In genomic region chr6:136781377-136781986, GRCm38 (mm10) we compare ENCODE assay signal across 23 mouse cellular contexts. TPM values are rescaled to one million over a fixed set of nuclear protein-coding genes. Genes with fewer than 3 reads are reported as not detected.
DNase-seq lines count a peak whose midpoint lies in the region; ATAC-seq and TF ChIP-seq lines count a peak whose summit lies in the region.
"Had no signal": no experiment of that assay in that cellular context is flagged by ENCODE, and none has a peak within 500 bp of the region (broad histone marks: within the 10 kb centered on the region; RNA-seq: fewer than 3 reads in every experiment).

Gene Gucy2c, minus strand, starts transcription at chr6:136781765.

- no peaks in the 10 kb centered on the region for H3K27me3 ChIP-seq in liver, embryonic 16.5 days (ENCODE audit: control insufficient read depth, insufficient read depth, low read depth, low read length)
- H3K27me3 ChIP-seq in liver, embryonic 12.5 days (replicated peaks): peaks cover 7% of the 10 kb centered on the region; the same call in 1 of the 2 replicates
- H3K27me3 ChIP-seq in intestine, embryonic 15.5 days (replicated peaks): no peaks in the 10 kb centered on the region
- H3K27me3 ChIP-seq in stomach, postnatal 0 days (ENCODE audit: control insufficient read depth, insufficient read depth, low read length): no peaks in the 10 kb centered on the region
- H3K27me3 ChIP-seq: CH12.LX; forebrain, embryonic 13.5 days; heart, embryonic 12.5 days had no signal

- H3K4me1 ChIP-seq in liver, embryonic 16.5 days (ENCODE audit: control insufficient read depth, low read depth, low read length): no peaks in the 10 kb centered on the region
- H3K4me1 ChIP-seq in liver, embryonic 12.5 days: no peaks in the 10 kb centered on the region
- H3K4me1 ChIP-seq in intestine, embryonic 15.5 days (replicated peaks): 0 out of 2 replicates have a peak, but pooled peaks cover 5% of the 10 kb centered on the region
- no peaks in the 10 kb centered on the region for H3K4me1 ChIP-seq in stomach, postnatal 0 days (replicated peaks; ENCODE audit: control insufficient read depth, insufficient read depth)
- H3K4me1 ChIP-seq: embryonic facial prominence, embryonic 10.5 days; forebrain, embryonic 13.5 days; heart, embryonic 12.5 days; hindbrain, embryonic 10.5 days had no signal

- TF ChIP-seq EP300 in stomach, postnatal 0 days (optimal IDR thresholded peaks at IDR 0.05): no peak

- peak; percentile 89 for DNase-seq in large intestine, adult 2 months (ENCODE audit: low read depth, low spot score)
- DNase-seq in stomach, postnatal 0 days (ENCODE audit: low spot score): peak; percentile 37
- DNase-seq in spleen, postnatal 4 days (ENCODE audit: low spot score in 2 of 2): no peak
- DNase-seq in adrenal gland, postnatal 10 days: no peak
- DNase-seq: adrenal gland, adult 2 months; adrenal gland, postnatal 36 days; cerebellum, adult 2 months; cerebellum, postnatal 10 days; forebrain, postnatal 0 days; gastrocnemius, adult 2 months; gastrocnemius, postnatal 25 days had no signal

- no peaks in the 10 kb centered on the region for H3K9me3 ChIP-seq in liver, embryonic 16.5 days (replicated peaks; ENCODE audit: control insufficient read depth, low read length)
- H3K9me3 ChIP-seq in liver, embryonic 12.5 days (replicated peaks): no peaks in the 10 kb centered on the region
- no peaks in the 10 kb centered on the region for H3K9me3 ChIP-seq in intestine, embryonic 15.5 days
- H3K9me3 ChIP-seq in stomach, postnatal 0 days (ENCODE audit: control insufficient read depth, low read length): no peaks in the 10 kb centered on the region
- H3K9me3 ChIP-seq: embryonic facial prominence, embryonic 10.5 days; forebrain, embryonic 13.5 days; hindbrain, embryonic 10.5 days had no signal

- no peak for TF ChIP-seq CTCF in stomach, postnatal 0 days (IDR thresholded peaks at IDR 0.05; ENCODE audit: low read depth)

- no peak within 1 kb of the TSS for H3K9ac ChIP-seq in liver, embryonic 16.5 days (ENCODE audit: low read depth, low read length)
- H3K9ac ChIP-seq in liver, embryonic 12.5 days: no peak within 1 kb of the TSS
- peak within 1 kb of the TSS; percentile 13 for H3K9ac ChIP-seq in intestine, embryonic 15.5 days
- no peak within 1 kb of the TSS for H3K9ac ChIP-seq in stomach, postnatal 0 days (ENCODE audit: low read length)
- H3K9ac ChIP-seq: forebrain, embryonic 13.5 days; forebrain, postnatal 0 days; heart, embryonic 12.5 days had no signal

- H3K36me3 ChIP-seq in liver, embryonic 16.5 days (ENCODE audit: control insufficient read depth, insufficient read depth): no peaks in the 10 kb centered on the region
- H3K36me3 ChIP-seq in liver, embryonic 12.5 days: no peaks in the 10 kb centered on the region
- no peaks in the 10 kb centered on the region for H3K36me3 ChIP-seq in intestine, embryonic 15.5 days
- H3K36me3 ChIP-seq in stomach, postnatal 0 days (ENCODE audit: control insufficient read depth, insufficient read depth, low read length): no peaks in the 10 kb centered on the region
- H3K36me3 ChIP-seq: embryonic facial prominence, embryonic 10.5 days; heart, embryonic 12.5 days; hindbrain, embryonic 10.5 days had no signal

- no peak within 1 kb of the TSS for H3K4me3 ChIP-seq in liver, embryonic 16.5 days (ENCODE audit: low read depth, low read length)
- no peak within 1 kb of the TSS for H3K4me3 ChIP-seq in liver, embryonic 12.5 days
- H3K4me3 ChIP-seq in intestine, embryonic 15.5 days (replicated peaks): peak within 1 kb of the TSS; percentile 41
- H3K4me3 ChIP-seq in stomach, postnatal 0 days (ENCODE audit: low read depth, low read length): no peak within 1 kb of the TSS
- H3K4me3 ChIP-seq: embryonic facial prominence, embryonic 10.5 days; forebrain, embryonic 13.5 days; gastrocnemius, adult 2 months; heart, embryonic 12.5 days; hindbrain, embryonic 10.5 days had no signal

- H3K4me2 ChIP-seq in liver, embryonic 16.5 days (ENCODE audit: low read depth, low read length): no peak within 1 kb of the TSS
- H3K4me2 ChIP-seq in liver, embryonic 12.5 days: no peak within 1 kb of the TSS
- H3K4me2 ChIP-seq in intestine, embryonic 15.5 days (replicated peaks): peak within 1 kb of the TSS; percentile 38
- no peak within 1 kb of the TSS for H3K4me2 ChIP-seq in stomach, postnatal 0 days (replicated peaks; ENCODE audit: low read depth)
- H3K4me2 ChIP-seq: forebrain, embryonic 13.5 days; heart, embryonic 12.5 days had no signal

- no peak within 1 kb of the TSS for H3K27ac ChIP-seq in liver, embryonic 16.5 days (ENCODE audit: low read length)
- no peak within 1 kb of the TSS for H3K27ac ChIP-seq in liver, embryonic 12.5 days
- peak within 1 kb of the TSS; percentile 88 for H3K27ac ChIP-seq in intestine, embryonic 15.5 days
- no peak within 1 kb of the TSS for H3K27ac ChIP-seq in stomach, postnatal 0 days (replicated peaks)
- H3K27ac ChIP-seq: embryonic facial prominence, embryonic 10.5 days; forebrain, embryonic 13.5 days; gastrocnemius, adult 2 months; hindbrain, embryonic 10.5 days had no signal

- 68% methylated on average over 20 of the region's 20 CpGs for WGBS in liver, embryonic 16.5 days (ENCODE audit: insufficient replicate concordance)
- WGBS in liver, embryonic 12.5 days (ENCODE audit: insufficient replicate concordance): 72% methylated on average over 20 of the region's 20 CpGs
- WGBS in intestine, embryonic 15.5 days: 59% methylated on average over 20 of the region's 20 CpGs
- 30% methylated on average over 20 of the region's 20 CpGs for WGBS in large intestine, adult 2 months
- WGBS in stomach, postnatal 0 days: 69% methylated on average over 20 of the region's 20 CpGs

- ATAC-seq in liver, embryonic 16.5 days (ENCODE audit: low read depth): peak; percentile 43; the same call in 1 of the 2 replicates
- ATAC-seq in liver, embryonic 12.5 days: no peak
- ATAC-seq in intestine, embryonic 15.5 days: peak; percentile 92
- peak; percentile 83 for ATAC-seq in stomach, postnatal 0 days (ENCODE audit: low FRiP score, low TSS enrichment)
- ATAC-seq: forebrain, embryonic 13.5 days; forebrain, postnatal 0 days; Patski had no signal

RNA-seq across cellular contexts. Expression of gene Gucy2c, which starts in this region (rescaled TPM):
- polyA plus RNA-seq in liver, embryonic 16.5 days (2015; fragmentation: Nextera tagmentation; extraction: Ambion mirVana): 0.30 and 0.60 TPM in 2 replicates
- polyA plus RNA-seq in liver, embryonic 12.5 days (2016; fragmentation: Nextera tagmentation; extraction: Ambion mirVana): 0.07 TPM in 1 of 2 replicates, not detected in the other
- 72.4 and 75.1 TPM in 2 replicates for polyA plus RNA-seq in intestine, embryonic 15.5 days (2015; fragmentation: Nextera tagmentation; extraction: Ambion mirVana)
- polyA plus RNA-seq in large intestine, adult 2 months (2012; rRNA removed): 75.9 and 98.3 TPM in 2 replicates
- 2.0 and 2.5 TPM in 2 replicates for polyA plus RNA-seq in stomach, postnatal 0 days (2015; fragmentation: Nextera tagmentation; extraction: Ambion mirVana)
- total RNA-seq in adrenal gland, postnatal 10 days (2021): under 1 TPM; 0.15 to 0.21 TPM
- total RNA-seq: adrenal gland, adult 2 months; adrenal gland, postnatal 36 days; gastrocnemius, adult 2 months; gastrocnemius, postnatal 25 days; granulocyte monocyte progenitor cell, adult 5-6 weeks; heart, adult 8-10 months; heart, postnatal 25 days had no signal
- polyA plus RNA-seq: adrenal gland, adult 2 months; heart, embryonic 12.5 days had no signal

Comparison
In these comparisons a context has a peak if more than half of its experiments do, and no peak if none do; other contexts are left out.
1. RNA of gene Gucy2c (polyA plus RNA-seq): 75.9 to 98.3 TPM in large intestine, adult 2 months and 72.4 to 75.1 TPM in intestine, embryonic 15.5 days; 2.0 to 2.5 TPM in stomach, postnatal 0 days, 0.30 to 0.60 TPM in liver, embryonic 16.5 days and 0.07 TPM in liver, embryonic 12.5 days; every median in the first group is over 10 times any median in the second.
2. Peak in ATAC-seq in liver, embryonic 16.5 days; RNA of the gene not detected or under 1 TPM.
3. DNase-seq: peak in large intestine, adult 2 months (single experiment) and stomach, postnatal 0 days (single experiment); none in spleen, postnatal 4 days (0 of 2) and adrenal gland, postnatal 10 days (single experiment).